Mouse (Mus musculus) hindbrain, embryonic 10.5 days (tissue): Measurements from ENCODE around the gene Slc25a20. TPM values are rescaled to one million over a fixed set of nuclear protein-coding genes. Genes with fewer than 3 reads are reported as not detected.

Experiments used
- DNase-seq: peaks from one replicate; pipeline ENCODE4 v3.0.0-alpha.2; 2017; ENCODE audit warnings: low spot score
- H3K27ac ChIP-seq: fragments of 300-500 bp; sonication (generic); 2 replicates; pipeline ENCODE4 v1.5.1; 2016; ENCODE audit warnings: mild to moderate bottlenecking, moderate library complexity
- H3K27me3 ChIP-seq: fragments of 300-500 bp; sonication (generic); 2 replicates; pipeline ENCODE4 v1.6.1; 2016; ENCODE audit warnings: mild to moderate bottlenecking; ENCODE audit not compliant: poor library complexity, insufficient read depth, severe bottlenecking
- H3K36me3 ChIP-seq: fragments of 300-500 bp; sonication (generic); 2 replicates; pipeline ENCODE4 v1.6.1; 2016; ENCODE audit warnings: mild to moderate bottlenecking, moderate library complexity
- H3K4me1 ChIP-seq: fragments of 300-500 bp; sonication (generic); replicated peaks from 2 replicates; pipeline ENCODE4 v1.6.1; 2016; ENCODE audit warnings: mild to moderate bottlenecking
- H3K4me3 ChIP-seq: fragments of 300-500 bp; sonication (generic); 2 replicates; pipeline ENCODE4 v1.5.1; 2016; ENCODE audit warnings: mild to moderate bottlenecking, moderate library complexity
- H3K9me3 ChIP-seq: fragments of 300-500 bp; sonication (generic); 2 replicates; pipeline ENCODE4 v1.6.1; 2016; ENCODE audit warnings: mild to moderate bottlenecking, moderate library complexity
- WGBS: fragments of 180-500 bp; shearing (Covaris S2); methylation state at CpG from one replicate; pipeline ENCODE4 v1.1.7; 2016; 5-methylcytosine and 5-hydroxymethylcytosine counted together
- polyA plus RNA-seq: library from polyadenylated mRNA; unstranded; fragments of >200 nt; fragmentation: Nextera tagmentation; extraction: Ambion mirVana; gene quantifications from 2 replicates; pipeline ENCODE4 v1.2.1, GENCODE M21; 2016

Slc25a20 gene
- polyA plus RNA-seq, 1 experiment from 2014 or later: 30.0 TPM

- peaks cover 37% of the 10 kb centered on the region for H3K36me3 ChIP-seq
- no peaks in the 10 kb centered on the region for H3K27me3 ChIP-seq
- no peak overlapping the region for H3K27ac ChIP-seq
- DNase-seq: no peak
- H3K9me3 ChIP-seq: no peaks in the 10 kb centered on the region
- 93% methylated on average over 4 of the region's 4 CpGs for WGBS
- no peak overlapping the region for H3K4me3 ChIP-seq
- H3K4me1 ChIP-seq: no peaks in the 10 kb centered on the region
Observed at GRCm38 (mm10) chr9:108716199-108716598, 54.3 kb downstream of the Slc25a20 start.

- peaks cover 50% of the 10 kb centered on the region for H3K36me3 ChIP-seq
- DNase-seq: no peak
- H3K27me3 ChIP-seq: no peaks in the 10 kb centered on the region
- no peaks in the 10 kb centered on the region for H3K9me3 ChIP-seq
- no peak overlapping the region for H3K4me3 ChIP-seq
- WGBS: 17% methylated on average over 2 of the region's 2 CpGs
- H3K27ac ChIP-seq: no peak overlapping the region
- 0 out of 2 replicates have a peak, but pooled peaks cover 3% of the 10 kb centered on the region for H3K4me1 ChIP-seq
Observed at GRCm38 (mm10) chr9:108723751-108724150, 61.9 kb downstream of the Slc25a20 start.

DNA sequence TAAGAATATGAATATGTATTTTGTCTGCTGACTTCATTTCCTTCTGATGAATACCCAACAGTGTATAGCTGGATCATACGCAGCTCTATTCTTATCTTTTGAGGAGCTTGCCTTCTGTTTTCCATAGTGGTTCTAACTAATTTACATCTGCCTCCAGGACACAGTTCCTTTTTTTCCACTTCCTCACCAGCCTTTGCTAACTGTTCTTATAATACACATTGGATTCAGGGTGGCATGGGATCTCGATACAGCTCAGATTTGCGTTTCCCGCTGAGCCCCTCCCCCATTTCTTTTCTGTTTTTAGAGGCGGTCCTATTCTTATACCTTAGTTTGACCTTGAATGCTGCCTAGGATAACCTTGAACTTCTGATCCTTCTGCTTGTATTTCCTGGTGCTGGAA, 64.2 kb downstream of the Slc25a20 start:
- 95% methylated on average over 5 of the region's 5 CpGs for WGBS
- DNase-seq: no peak
- Histone ChIP-seq H3K4me3 (no peak overlapping the region), H3K36me3 (peaks cover 35% of the 10 kb centered on the region), H3K4me1 (0 out of 2 replicates have a peak, but pooled peaks cover 3% of the 10 kb centered on the region), H3K9me3 (no peaks in the 10 kb centered on the region), H3K27ac (no peak overlapping the region), H3K27me3 (no peaks in the 10 kb centered on the region)

DNA sequence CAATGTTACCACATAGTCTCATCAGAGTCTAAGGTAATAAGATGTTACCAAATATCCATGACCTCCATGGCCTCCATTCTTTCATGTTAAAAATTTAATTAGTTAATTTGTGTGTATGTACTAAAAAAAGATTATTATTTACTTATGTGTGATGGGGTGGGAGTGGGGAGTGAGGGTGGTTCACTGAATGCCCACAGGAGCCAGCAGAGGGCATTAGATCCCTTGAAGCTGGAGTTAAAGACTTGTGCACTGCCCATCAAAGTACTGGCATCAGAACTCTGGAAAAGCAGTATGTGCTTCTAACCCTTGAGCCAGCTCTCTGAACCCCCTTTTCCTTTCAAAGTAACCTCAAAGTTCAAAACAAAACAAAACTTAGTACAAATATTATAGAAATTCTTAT, 67.2 kb downstream of the Slc25a20 start:
- no peak for DNase-seq

GRCm38 (mm10) chr9:108732462-108732861, 70.6 kb downstream of the Slc25a20 start:
- DNase-seq: no peak
- H3K4me3 ChIP-seq: no peak overlapping the region
- peaks cover 56% of the 10 kb centered on the region for H3K36me3 ChIP-seq
- H3K4me1 ChIP-seq: no peaks in the 10 kb centered on the region
- H3K27ac ChIP-seq: no peak overlapping the region
- H3K9me3 ChIP-seq: no peaks in the 10 kb centered on the region
- H3K27me3 ChIP-seq: no peaks in the 10 kb centered on the region

More for the DNA sequence above, 67.2 kb downstream of the Slc25a20 start:
- H3K9me3 ChIP-seq: no peaks in the 10 kb centered on the region
- no peaks in the 10 kb centered on the region for H3K27me3 ChIP-seq
- peaks cover 37% of the 10 kb centered on the region; the same call in 1 of the 2 replicates for H3K36me3 ChIP-seq
- no peak overlapping the region for H3K4me3 ChIP-seq
- H3K4me1 ChIP-seq: no peaks in the 10 kb centered on the region
- H3K27ac ChIP-seq: no peak overlapping the region

Other genes starting within 250 kb of the Slc25a20 start
- gene Ccdc36, start 233.6 kb upstream of the Slc25a20 start, polyA plus RNA-seq: 1.0 and 1.2 TPM in 2 replicates
- gene BC048562, start 225.6 kb upstream of the Slc25a20 start, polyA plus RNA-seq: not detected in 2 replicates
- gene Ccdc71, start 201.6 kb upstream of the Slc25a20 start, polyA plus RNA-seq: 56.1 and 56.9 TPM in 2 replicates
- 29.5 and 41.3 TPM in 2 replicates for gene Klhdc8b, start 200.5 kb upstream of the Slc25a20 start, polyA plus RNA-seq
- gene Lamb2, start 182.4 kb upstream of the Slc25a20 start, polyA plus RNA-seq: 40.8 and 41.0 TPM in 2 replicates
- gene Usp19, start 171.5 kb upstream of the Slc25a20 start, polyA plus RNA-seq: 86.5 and 87.8 TPM in 2 replicates
- 103 and 112 TPM in 2 replicates for gene Qars, start 154.4 kb upstream of the Slc25a20 start, polyA plus RNA-seq
- 153 and 168 TPM in 2 replicates for gene Qrich1, start 145.3 kb upstream of the Slc25a20 start, polyA plus RNA-seq
- 185 and 214 TPM in 2 replicates for gene Impdh2, start 101.8 kb upstream of the Slc25a20 start, polyA plus RNA-seq
- gene Ndufaf3, start 94.7 kb upstream of the Slc25a20 start, polyA plus RNA-seq: 57.0 and 69.3 TPM in 2 replicates
- 169 and 222 TPM in 2 replicates for gene Dalrd3, start 92.2 kb upstream of the Slc25a20 start, polyA plus RNA-seq
- gene Wdr6, start 83.3 kb upstream of the Slc25a20 start, polyA plus RNA-seq: 166 and 233 TPM in 2 replicates
- 7.3 and 12.2 TPM in 2 replicates for gene P4htm, start 64.4 kb upstream of the Slc25a20 start, polyA plus RNA-seq
- 56.4 and 58.8 TPM in 2 replicates for gene Arih2, start 12.7 kb upstream of the Slc25a20 start, polyA plus RNA-seq
- 34.2 and 35.0 TPM in 2 replicates for gene Prkar2a, start 27.2 kb downstream of the Slc25a20 start, polyA plus RNA-seq
- 87.2 and 117 TPM in 2 replicates for gene Ip6k2, start 121.7 kb downstream of the Slc25a20 start, polyA plus RNA-seq
- gene Nckipsd, start 146.3 kb downstream of the Slc25a20 start, polyA plus RNA-seq: 14.9 and 16.2 TPM in 2 replicates
- gene Celsr3, start 164.2 kb downstream of the Slc25a20 start, polyA plus RNA-seq: 4.5 and 7.2 TPM in 2 replicates
- 11.2 and 12.6 TPM in 2 replicates for gene Slc26a6, start 191.2 kb downstream of the Slc25a20 start, polyA plus RNA-seq